Mouse (Mus musculus) fat pad, adult 2 months (tissue): Measurements from ENCODE around the gene Psmd14.

ENCODE experiments used
- DNase-seq: peaks from one replicate; pipeline ENCODE4 v3.0.0-alpha.2; 2011; ENCODE audit warnings: low read depth, low spot score; ENCODE audit errors: extremely low read depth

Gene Psmd14

GRCm38 (mm10) chr2:61759234-61759855 is 47.9 kb downstream of the Psmd14 start:
- no peak for DNase-seq

GRCm38 (mm10) chr2:61760044-61760443 is 48.5 kb downstream of the Psmd14 start:
- no peak for DNase-seq

DNA sequence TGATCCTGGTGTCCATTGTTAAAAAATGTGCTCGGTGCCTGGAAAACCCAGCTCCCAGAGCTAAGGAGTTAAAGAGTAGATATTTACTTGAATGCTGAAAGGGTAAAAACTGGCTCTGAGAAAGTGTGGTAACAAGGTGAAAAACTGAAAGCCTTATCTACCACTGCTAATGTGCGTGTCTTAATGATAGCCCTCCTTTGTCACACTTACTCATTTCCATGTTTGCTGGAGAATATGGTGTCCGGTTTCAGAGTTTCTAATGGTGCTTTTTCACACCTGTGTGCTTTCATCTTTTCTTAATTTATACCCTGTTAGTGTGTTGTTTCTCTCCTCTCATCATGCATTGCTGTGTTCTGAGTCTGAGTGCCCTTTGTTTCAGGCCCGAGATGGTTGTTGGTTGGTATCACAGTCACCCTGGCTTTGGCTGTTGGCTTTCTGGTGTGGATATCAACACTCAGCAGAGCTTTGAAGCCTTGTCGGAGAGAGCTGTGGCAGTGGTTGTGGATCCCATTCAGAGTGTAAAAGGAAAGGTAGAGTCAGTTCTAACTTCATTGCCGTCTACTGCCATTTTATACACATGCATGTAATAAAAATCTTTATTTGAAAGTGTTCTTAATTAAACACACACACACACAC is 53.1 kb downstream of the Psmd14 start:
- DNase-seq: no peak

DNA sequence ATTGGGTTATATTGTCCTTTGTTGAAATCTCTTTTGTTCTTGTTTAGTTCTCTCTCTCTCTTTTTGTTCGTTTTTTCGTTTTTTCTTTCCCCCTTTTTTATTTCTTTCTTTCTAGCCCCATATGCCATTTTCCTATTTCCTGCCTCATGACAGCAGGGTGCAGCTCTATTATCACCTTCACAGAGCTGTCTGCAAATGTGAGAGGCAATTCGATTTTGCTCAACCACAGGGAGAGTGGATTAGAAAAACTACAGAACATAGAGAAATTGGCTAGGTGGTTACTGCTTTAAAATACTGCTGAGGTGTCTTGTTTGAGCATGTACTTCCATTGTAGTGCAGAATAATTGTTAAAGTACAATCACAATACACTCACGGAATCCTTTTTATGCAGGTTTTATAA is 54.0 kb downstream of the Psmd14 start:
- no peak for DNase-seq

DNA sequence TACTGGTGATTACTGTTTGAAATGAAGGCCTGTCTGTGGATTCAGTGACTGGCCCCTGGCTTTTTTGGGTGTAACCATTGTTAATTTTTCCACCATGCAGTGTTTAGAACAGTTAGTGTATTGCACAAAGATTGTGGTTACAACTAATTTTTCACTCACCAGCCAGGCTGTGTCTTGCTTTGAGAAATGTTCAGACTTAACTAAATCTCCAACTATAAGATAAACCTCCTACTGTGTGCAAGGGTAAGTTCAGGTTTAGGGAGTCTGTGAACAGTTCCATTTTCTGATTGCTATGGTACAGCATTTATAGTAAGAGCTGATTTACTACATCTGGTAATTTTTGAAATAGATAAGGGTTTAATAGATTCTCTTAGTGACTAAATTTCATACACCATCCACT is 69.3 kb downstream of the Psmd14 start:
- no peak for DNase-seq

GRCm38 (mm10) chr2:61794960-61795359 is 83.5 kb downstream of the Psmd14 start:
- DNase-seq: no peak

GRCm38 (mm10) chr2:61798048-61798447 is 86.6 kb downstream of the Psmd14 start:
- no peak for DNase-seq

DNA sequence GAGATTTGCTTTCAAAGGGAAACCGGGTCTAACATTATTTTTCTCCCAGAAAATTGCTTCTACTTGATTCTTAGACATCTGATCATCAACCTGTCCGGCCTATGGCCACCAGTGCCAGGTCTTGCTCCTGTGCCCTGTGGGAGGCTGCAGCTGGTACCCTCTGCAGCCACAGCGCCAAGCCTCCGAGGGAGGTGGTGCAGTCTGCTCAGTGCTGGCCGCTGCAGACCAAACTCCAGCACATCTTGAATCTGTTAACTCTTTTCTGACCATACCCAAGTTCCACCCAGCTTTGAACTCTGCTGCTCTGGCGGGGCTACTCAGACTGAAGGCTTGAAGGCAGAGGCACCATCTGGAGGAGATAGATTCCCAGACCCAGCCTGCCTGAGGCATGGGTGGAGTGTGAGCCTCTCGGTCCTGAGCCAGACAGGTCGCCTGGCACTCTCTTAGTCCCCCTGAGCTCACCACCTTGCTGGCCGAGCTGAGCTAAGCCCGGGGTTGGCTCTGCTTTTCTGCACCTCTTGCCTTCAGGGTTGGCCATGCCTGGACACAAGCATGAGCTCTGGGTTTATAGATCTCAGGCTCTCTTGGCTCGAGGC is 91.3 kb downstream of the Psmd14 start, which contains the start of gene Tbr1:
TSS of gene Tbr1 (plus strand) at position 275 of the 596 bp plus-strand sequence.
- DNase-seq: no peak

- no peak for DNase-seq
Measured at GRCm38 (mm10) chr2:61803443-61804367, 92.2 kb downstream of the Psmd14 start.

- DNase-seq: no peak
Measured at GRCm38 (mm10) chr2:61804382-61804840, 92.9 kb downstream of the Psmd14 start.

GRCm38 (mm10) chr2:61804841-61805540 is 93.5 kb downstream of the Psmd14 start:
- DNase-seq: no peak

GRCm38 (mm10) chr2:61805541-61806345 is 94.2 kb downstream of the Psmd14 start:
- DNase-seq: no peak

DNA sequence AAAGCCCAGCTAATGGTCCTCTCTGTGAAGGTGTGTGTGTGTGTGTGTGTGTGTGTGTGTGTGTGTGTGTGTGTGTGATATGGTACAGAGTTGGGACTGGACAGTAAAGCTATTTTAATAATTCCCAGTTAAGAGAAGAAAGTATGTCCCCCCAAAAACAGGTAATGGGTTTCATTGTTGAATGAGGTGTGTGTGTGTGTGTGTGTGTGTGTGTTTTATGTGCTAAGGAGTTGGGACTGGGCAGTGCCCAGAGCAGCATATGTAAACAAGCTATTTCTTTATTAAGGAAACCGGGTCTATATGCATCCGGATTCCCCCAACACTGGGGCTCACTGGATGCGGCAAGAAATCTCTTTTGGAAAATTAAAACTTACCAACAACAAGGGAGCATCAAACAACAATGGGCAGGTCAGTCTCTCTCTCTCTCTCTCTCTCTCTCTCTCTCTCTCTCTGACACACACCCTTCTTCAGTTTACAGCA is 94.9 kb downstream of the Psmd14 start:
- DNase-seq: no peak

DNA sequence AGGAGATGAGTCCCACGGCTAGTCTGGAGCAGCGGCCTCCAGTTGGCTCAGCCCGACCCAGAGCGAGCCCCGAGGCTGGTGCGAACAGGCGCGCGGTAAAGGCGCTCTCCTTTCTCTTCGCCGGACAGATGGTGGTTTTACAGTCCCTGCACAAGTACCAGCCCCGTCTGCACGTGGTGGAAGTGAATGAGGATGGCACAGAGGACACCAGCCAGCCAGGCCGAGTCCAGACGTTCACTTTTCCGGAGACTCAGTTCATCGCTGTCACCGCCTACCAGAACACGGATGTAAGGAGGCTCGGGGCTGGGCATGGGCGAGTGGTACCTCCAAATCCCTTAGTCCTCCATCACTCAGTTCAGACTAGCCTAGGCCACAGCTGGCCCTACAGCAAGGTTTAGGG is 95.7 kb downstream of the Psmd14 start:
- no peak for DNase-seq

- no peak for DNase-seq
Measured at GRCm38 (mm10) chr2:61807781-61808180, 96.3 kb downstream of the Psmd14 start.

DNA sequence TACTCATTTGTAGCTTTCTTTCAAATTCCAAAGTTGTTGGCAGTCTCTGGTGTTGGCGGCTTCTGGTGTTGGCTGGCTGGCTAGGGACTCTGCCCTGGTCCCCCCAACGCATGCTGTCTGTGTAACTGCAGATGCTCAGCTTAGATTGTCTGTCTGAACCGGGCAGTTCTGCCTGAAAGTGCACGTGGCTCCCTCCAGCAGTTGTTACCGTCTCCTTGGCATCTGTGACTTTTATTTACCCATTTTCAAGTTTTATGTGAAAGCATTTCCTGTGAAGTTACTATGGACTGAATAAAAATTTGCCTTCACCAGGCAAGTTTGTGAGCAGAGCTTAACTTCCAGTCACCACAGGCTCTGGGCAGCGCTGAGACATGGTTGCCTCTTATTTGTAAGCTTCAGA is 97.3 kb downstream of the Psmd14 start:
- DNase-seq: no peak

DNA sequence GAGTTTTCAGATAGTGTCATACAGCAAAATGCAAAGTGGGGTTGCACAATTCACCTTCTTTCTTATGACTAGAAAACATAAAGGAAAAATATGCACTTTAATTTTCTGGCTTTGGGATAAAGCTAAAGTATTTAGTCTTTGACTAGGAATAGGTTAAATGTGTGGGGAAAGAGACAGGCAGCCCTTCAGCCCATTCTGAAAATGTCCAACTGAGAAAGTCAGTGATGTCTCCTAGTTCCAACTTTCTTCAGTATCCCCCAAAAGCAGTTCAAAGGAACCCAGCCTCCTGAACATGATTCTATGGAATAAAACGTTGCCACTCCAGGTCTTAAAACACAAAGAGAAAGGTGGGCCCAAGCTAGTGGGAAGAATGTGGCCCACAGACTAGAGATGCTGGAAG is 97.9 kb downstream of the Psmd14 start:
- no peak for DNase-seq

DNA sequence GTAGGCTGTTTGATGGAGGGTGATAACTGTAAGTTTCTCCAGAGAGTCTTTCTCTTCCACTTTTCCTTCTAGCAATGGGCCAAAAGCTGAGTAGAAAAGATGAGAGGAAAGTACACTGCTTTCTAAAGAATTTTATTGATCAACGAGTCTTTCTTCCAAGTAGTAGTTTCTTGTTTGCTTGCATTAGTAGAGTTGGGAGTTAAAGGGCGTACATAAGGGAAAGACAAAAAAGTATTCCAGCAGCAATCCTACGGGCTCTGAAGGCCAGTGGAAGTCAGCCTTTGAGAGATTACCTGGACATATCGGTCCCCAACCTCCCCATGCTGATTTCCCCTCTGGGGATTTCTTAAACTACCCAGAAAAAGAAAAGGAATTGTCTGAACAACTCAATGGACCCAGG is 99.3 kb downstream of the Psmd14 start:
- no peak for DNase-seq

DNA sequence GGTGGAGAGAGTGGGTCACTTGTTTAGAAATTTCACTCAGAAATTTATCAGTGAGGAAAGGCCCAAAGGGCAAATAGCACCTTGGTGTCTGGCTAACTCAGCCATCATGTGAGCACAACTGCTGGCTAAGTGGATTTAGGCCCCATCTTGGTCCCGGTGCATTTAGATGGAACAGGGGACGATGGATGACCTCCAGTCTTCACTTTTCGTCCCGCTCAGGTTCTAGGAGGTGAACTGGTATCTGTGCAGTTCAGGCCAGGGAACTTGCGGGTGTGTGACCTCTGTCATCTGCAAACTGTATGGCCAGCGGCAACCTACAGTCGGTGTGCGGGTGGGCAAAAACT is 99.6 kb downstream of the Psmd14 start:
- DNase-seq: no peak
